Mouse (Mus musculus) ES-E14 (cell line): ENCODE measurements at regions not wholly inside any gene's neighbourhood (a gene's known extent, or its start where the extent isn't known, plus 50 kb on each side); places are given as distances from the start of the nearest gene placed in this dataset.

ENCODE experiments used
- CHD2 ChIP-seq: IDR thresholded peaks from 2 replicates; pipeline ENCODE4 v1.6.1; 2014; ENCODE audit warnings: mild to moderate bottlenecking, low read depth, low read length, inconsistent platforms
- MAFK ChIP-seq: IDR thresholded peaks from 2 replicates; pipeline ENCODE4 v1.6.1; 2014; ENCODE audit warnings: mild to moderate bottlenecking, low read depth, low read length, inconsistent platforms; ENCODE audit not compliant: insufficient read depth
- ZC3H11A ChIP-seq: IDR thresholded peaks from 2 replicates; pipeline ENCODE4 v1.6.1; 2012; ENCODE audit warnings: low read depth, mild to moderate bottlenecking, inconsistent platforms, low read length, borderline replicate concordance
- ZNF384 ChIP-seq: IDR thresholded peaks from 2 replicates; pipeline ENCODE4 v1.6.1; 2012; ENCODE audit warnings: low read depth, low read length, inconsistent platforms

DNA sequence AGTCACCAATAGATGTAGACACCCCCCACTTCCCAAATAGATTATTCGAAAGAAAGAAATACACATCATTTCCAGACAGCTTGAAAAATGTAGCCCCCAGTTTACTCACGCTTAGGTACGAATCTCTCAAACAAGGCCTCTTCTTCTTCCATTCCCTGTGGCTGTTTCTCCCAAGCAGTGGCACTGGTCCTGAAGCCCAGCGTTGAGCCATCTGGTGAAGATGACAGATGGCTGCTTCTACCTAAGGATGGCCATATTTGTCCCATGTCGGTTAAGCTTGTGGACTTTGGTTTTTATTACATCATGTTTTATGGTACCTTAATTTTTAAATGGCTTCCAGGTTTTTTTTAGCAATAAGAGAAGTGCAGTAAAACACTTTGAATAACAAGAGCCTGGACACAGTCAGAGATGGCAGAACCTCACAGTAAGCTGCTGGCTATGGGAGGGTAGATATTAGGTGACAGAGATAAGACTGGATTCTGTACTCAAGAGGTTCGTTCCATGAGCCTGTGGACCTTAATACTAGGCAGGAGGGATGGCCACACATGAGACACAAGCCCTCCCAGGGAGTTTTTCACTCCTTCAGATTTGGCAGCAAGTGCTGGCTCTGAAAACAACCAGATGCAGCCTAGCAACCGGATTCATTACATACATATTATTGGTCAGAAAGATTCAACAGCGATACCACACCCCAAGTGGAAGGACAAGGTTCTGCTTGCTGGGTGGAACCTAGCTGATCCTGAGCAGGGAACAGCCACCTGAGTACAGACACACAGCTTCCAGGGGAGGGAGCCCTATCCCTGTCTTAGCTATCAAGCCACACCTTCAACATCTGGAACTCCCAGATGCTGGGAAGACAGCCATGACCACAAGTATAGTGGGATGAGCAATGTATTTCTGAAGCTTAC is 59.4 kb upstream of the Tmprss2 start:
- TF ChIP-seq CHD2 (no peak), ZNF384 (no peak), ZC3H11A (no peak), MAFK (no peak)
